Comparison of ENCODE assay signal across 8 mouse cellular contexts in genomic region chr11:61494129-61494997, GRCm38 (mm10). TPM values are rescaled to one million over a fixed set of nuclear protein-coding genes. Genes with fewer than 3 reads are reported as not detected.
DNase-seq lines count a peak whose midpoint lies in the region; ATAC-seq and TF ChIP-seq lines count a peak whose summit lies in the region.

TSS of gene Mapk7 (minus strand) at chr11:61494406.

- peak within 1 kb of the TSS; percentile 88 for H3K4me3 ChIP-seq in heart, embryonic 12.5 days
- H3K4me3 ChIP-seq in kidney, postnatal 0 days (replicated peaks; ENCODE audit: low read depth, low read length): peak within 1 kb of the TSS; percentile 77
- H3K4me3 ChIP-seq in liver, embryonic 13.5 days (replicated peaks): peak within 1 kb of the TSS; percentile 87
- peak within 1 kb of the TSS; percentile 79 for H3K4me3 ChIP-seq in stomach, embryonic 16.5 days (replicated peaks; ENCODE audit: low read length)

- no peaks in the 10 kb centered on the region for H3K27me3 ChIP-seq in heart, embryonic 12.5 days (replicated peaks)
- no peaks in the 10 kb centered on the region for H3K27me3 ChIP-seq in kidney, postnatal 0 days (ENCODE audit: insufficient read depth, low read length)
- H3K27me3 ChIP-seq in liver, embryonic 13.5 days: no peaks in the 10 kb centered on the region
- H3K27me3 ChIP-seq in stomach, embryonic 16.5 days (ENCODE audit: control insufficient read depth, insufficient read depth, low read length): no peaks in the 10 kb centered on the region

- H3K9ac ChIP-seq in heart, embryonic 12.5 days: peak within 1 kb of the TSS; percentile 90
- peak within 1 kb of the TSS; percentile 84 for H3K9ac ChIP-seq in kidney, postnatal 0 days (ENCODE audit: low read depth, low read length)
- H3K9ac ChIP-seq in liver, embryonic 13.5 days: peak within 1 kb of the TSS; percentile 80
- peak within 1 kb of the TSS; percentile 87 for H3K9ac ChIP-seq in stomach, embryonic 16.5 days (ENCODE audit: low read length)

- ATAC-seq in erythroid progenitor cell, adult 5-6 weeks (replicated peaks; ENCODE audit: low FRiP score, poor library complexity, severe bottlenecking): peak; percentile 95
- peak; percentile 94 for ATAC-seq in heart, embryonic 12.5 days (ENCODE audit: insufficient number of reproducible peaks, low FRiP score)
- ATAC-seq in kidney, postnatal 0 days (replicated peaks; ENCODE audit: low FRiP score, low read depth): peak; percentile 93
- ATAC-seq in liver, embryonic 13.5 days (ENCODE audit: low read depth): peak; percentile 93
- ATAC-seq in stomach, embryonic 16.5 days (ENCODE audit: insufficient read depth, low FRiP score): peak; percentile 95

- peak within 1 kb of the TSS; percentile 86 for H3K27ac ChIP-seq in heart, embryonic 12.5 days (ENCODE audit: poor library complexity, severe bottlenecking)
- H3K27ac ChIP-seq in kidney, postnatal 0 days: peak within 1 kb of the TSS; percentile 89
- H3K27ac ChIP-seq in liver, embryonic 13.5 days: peak within 1 kb of the TSS; percentile 65
- peak within 1 kb of the TSS; percentile 91 for H3K27ac ChIP-seq in stomach, embryonic 16.5 days (ENCODE audit: low read length)

- peaks cover 17% of the 10 kb centered on the region for H3K4me1 ChIP-seq in heart, embryonic 12.5 days (replicated peaks)
- H3K4me1 ChIP-seq in kidney, postnatal 0 days (replicated peaks; ENCODE audit: insufficient read depth, low read length): peaks cover 5% of the 10 kb centered on the region; the same call in 1 of the 2 replicates
- H3K4me1 ChIP-seq in liver, embryonic 13.5 days (replicated peaks): peaks cover 29% of the 10 kb centered on the region
- peaks cover 17% of the 10 kb centered on the region for H3K4me1 ChIP-seq in stomach, embryonic 16.5 days (ENCODE audit: control insufficient read depth, insufficient read depth, low read length)

- H3K36me3 ChIP-seq in heart, embryonic 12.5 days: peaks cover 33% of the 10 kb centered on the region
- peaks cover 15% of the 10 kb centered on the region for H3K36me3 ChIP-seq in kidney, postnatal 0 days (ENCODE audit: insufficient read depth, low read length)
- H3K36me3 ChIP-seq in liver, embryonic 13.5 days: peaks cover 27% of the 10 kb centered on the region
- H3K36me3 ChIP-seq in stomach, embryonic 16.5 days (ENCODE audit: control insufficient read depth, insufficient read depth, low read length): peaks cover 26% of the 10 kb centered on the region

- no peak for TF ChIP-seq CTCF in kidney, postnatal 0 days (IDR thresholded peaks at IDR 0.05; ENCODE audit: low read depth)

- no peaks in the 10 kb centered on the region for H3K9me3 ChIP-seq in heart, embryonic 12.5 days (replicated peaks)
- H3K9me3 ChIP-seq in kidney, postnatal 0 days (replicated peaks; ENCODE audit: low read length): no peaks in the 10 kb centered on the region
- no peaks in the 10 kb centered on the region for H3K9me3 ChIP-seq in liver, embryonic 13.5 days (replicated peaks)
- H3K9me3 ChIP-seq in stomach, embryonic 16.5 days (replicated peaks; ENCODE audit: control insufficient read depth, low read length): no peaks in the 10 kb centered on the region

- peak; percentile 99 for DNase-seq in CD4-positive, CD25-positive, alpha-beta regulatory T cell, adult 2 months (ENCODE audit: low read depth, low spot score)
- DNase-seq in brain, embryonic 18.5 days (ENCODE audit: low read depth, low spot score): peak; percentile 99
- peak; percentile 99 for DNase-seq in kidney, postnatal 0 days (ENCODE audit: low spot score)
- peak; percentile 92 for DNase-seq in liver, embryonic 13.5 days
- peak; percentile 100 for DNase-seq in neural tube, embryonic 10.5 days (ENCODE audit: extremely low spot score, low spot score)

- WGBS in heart, embryonic 12.5 days: under 1% methylated on average over 59 of the region's 62 CpGs
- WGBS in kidney, postnatal 0 days: under 1% methylated on average over 62 of the region's 62 CpGs
- under 1% methylated on average over 62 of the region's 62 CpGs for WGBS in liver, embryonic 13.5 days (ENCODE audit: insufficient replicate concordance)
- under 1% methylated on average over 60 of the region's 62 CpGs for WGBS in stomach, embryonic 16.5 days

- H3K4me2 ChIP-seq in heart, embryonic 12.5 days: peak within 1 kb of the TSS; percentile 87
- H3K4me2 ChIP-seq in kidney, postnatal 0 days (ENCODE audit: low read length): peak within 1 kb of the TSS; percentile 68
- H3K4me2 ChIP-seq in liver, embryonic 13.5 days: peak within 1 kb of the TSS; percentile 92
- H3K4me2 ChIP-seq in stomach, embryonic 16.5 days (ENCODE audit: low read depth, low read length): peak within 1 kb of the TSS; percentile 96

RNA-seq across cellular contexts. Expression of gene Mapk7, which starts in this region (rescaled TPM):
- 2.1 and 2.5 TPM in 2 replicates for total RNA-seq in erythroid progenitor cell, adult 5-6 weeks (2015; ENCODE audit: low replicate concordance)
- 1.3 and 2.0 TPM in 2 replicates for total RNA-seq in erythroid progenitor cell, adult 5-6 weeks (2017; ENCODE audit: low replicate concordance)
- polyA plus RNA-seq in heart, embryonic 12.5 days (2016; fragmentation: Nextera tagmentation; extraction: Ambion mirVana): 33.9 and 35.3 TPM in 2 replicates
- 30.9 and 36.3 TPM in 2 replicates for polyA plus RNA-seq in kidney, postnatal 0 days (2015; fragmentation: Nextera tagmentation; extraction: Ambion mirVana)
- polyA plus RNA-seq in liver, embryonic 13.5 days (2015; fragmentation: Nextera tagmentation; extraction: Ambion mirVana): 7.2 and 8.8 TPM in 2 replicates
- polyA plus RNA-seq in stomach, embryonic 16.5 days (2015; fragmentation: Nextera tagmentation; extraction: Ambion mirVana): 41.0 and 48.8 TPM in 2 replicates

Comparison
In these comparisons a context has a peak if more than half of its experiments do, and no peak if none do; other contexts are left out.
1. Peak in every context shown above with its lines: DNase-seq, ATAC-seq, H3K4me3 ChIP-seq and H3K27ac ChIP-seq.